Mouse (Mus musculus) E14TG2a.4 (cell line): ENCODE results near the gene Bri3.

ENCODE experiments used
- CTCF ChIP-seq: conservative IDR thresholded peaks from 2 replicates; pipeline ENCODE4 v1.5.1; 2014; ENCODE audit warnings: low read length
- NANOG ChIP-seq: IDR thresholded peaks from 2 replicates; pipeline ENCODE4 v1.6.1; 2014; ENCODE audit warnings: borderline replicate concordance, low read length, mixed read lengths
- POU5F1 ChIP-seq: IDR thresholded peaks from 2 replicates; pipeline ENCODE4 v1.6.1; 2014; ENCODE audit warnings: low read length, borderline replicate concordance

GRCm38 (mm10) chr5:144303071-144303470 lies 58.8 kb downstream of the Bri3 start:
- TF ChIP-seq CTCF (no peak), NANOG (no peak), POU5F1 (no peak)
